Mouse (Mus musculus): ENCODE results near the gene Fam173b.

- TF ChIP-seq CTCF (IDR thresholded peaks at IDR 0.05; ENCODE audit: borderline replicate concordance, insufficient read depth, low read length), result no peak
- TF ChIP-seq POLR2A (IDR thresholded peaks at IDR 0.05; ENCODE audit: low read depth, low read length), result no peak
Observed at GRCm38 (mm10) chr15:31562847-31563246, 38.8 kb upstream of the Fam173b start.
